Mouse (Mus musculus) CD4-positive, CD25-positive, alpha-beta regulatory T cell, adult 2 months (primary cell): ENCODE measurements around the gene Cadm3.

ENCODE experiments used
- DNase-seq: peaks from one replicate; pipeline ENCODE4 v3.0.0-alpha.2; 2012; ENCODE audit warnings: low read depth, low spot score

Gene Cadm3

DNA sequence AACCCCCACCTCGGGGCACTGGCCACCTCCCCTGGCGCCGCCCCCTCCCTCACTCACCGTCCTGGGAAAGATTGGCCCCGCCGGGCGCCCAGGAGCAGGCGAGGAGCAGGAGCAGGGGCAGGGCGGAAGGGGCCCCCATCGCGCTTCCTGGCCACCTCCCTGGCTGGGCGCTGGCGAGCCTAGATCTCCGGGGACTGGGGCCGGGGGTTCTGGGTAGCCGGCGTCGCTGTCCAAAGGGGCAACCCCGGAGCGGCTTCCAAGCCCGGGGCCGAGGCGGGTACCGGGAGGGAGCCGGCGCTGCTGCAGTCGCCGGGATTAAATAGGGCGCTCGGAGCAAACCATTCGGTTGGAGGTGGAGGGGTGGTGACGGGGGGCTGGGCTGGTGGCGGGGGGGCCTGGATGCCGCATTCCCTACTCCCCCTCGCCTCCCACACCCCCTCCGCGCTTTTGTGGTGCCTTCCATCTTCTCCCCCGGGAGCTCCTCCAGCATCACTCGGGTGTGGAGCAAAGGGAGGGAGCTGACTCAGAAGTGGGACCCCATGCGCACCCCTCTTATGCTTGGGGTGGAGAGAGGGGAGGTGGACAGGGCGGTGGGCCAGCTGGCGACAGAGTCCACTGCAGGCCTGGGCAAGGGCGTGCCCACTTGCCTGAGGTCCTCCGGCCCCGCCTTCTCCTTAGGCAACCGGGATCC is at the start of gene Cadm3:
Cadm3 (minus strand) TSS at position 340 of the 691 bp plus-strand sequence.
- DNase-seq: no peak

GRCm38 (mm10) chr1:173414631-173415030 is 47.1 kb upstream of the Cadm3 start:
- no peak for DNase-seq

DNA sequence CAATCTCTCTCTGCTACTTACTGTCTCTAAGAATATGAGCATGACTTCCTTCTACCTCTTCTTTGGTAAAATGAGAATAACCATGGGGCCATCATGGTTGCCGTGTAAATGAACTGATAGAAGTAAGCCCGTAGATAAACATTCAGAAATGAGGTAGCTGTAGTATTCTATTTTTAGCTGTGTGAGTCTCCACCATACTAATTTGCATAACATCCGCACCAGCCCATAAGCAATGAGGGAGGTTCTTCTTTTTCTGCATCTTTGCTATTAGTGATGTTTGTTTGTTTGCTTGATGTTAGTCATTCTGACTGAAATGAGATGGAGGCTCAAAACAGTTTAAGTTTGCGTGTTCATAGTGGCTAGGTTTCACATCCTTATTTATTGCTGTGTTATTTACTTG is 44.4 kb upstream of the Cadm3 start:
- DNase-seq: peak; percentile 29

- DNase-seq: peak; percentile 17
These were observed 41.6 kb upstream of the Cadm3 start for GRCm38 (mm10) chr1:173409066-173409465.

DNA sequence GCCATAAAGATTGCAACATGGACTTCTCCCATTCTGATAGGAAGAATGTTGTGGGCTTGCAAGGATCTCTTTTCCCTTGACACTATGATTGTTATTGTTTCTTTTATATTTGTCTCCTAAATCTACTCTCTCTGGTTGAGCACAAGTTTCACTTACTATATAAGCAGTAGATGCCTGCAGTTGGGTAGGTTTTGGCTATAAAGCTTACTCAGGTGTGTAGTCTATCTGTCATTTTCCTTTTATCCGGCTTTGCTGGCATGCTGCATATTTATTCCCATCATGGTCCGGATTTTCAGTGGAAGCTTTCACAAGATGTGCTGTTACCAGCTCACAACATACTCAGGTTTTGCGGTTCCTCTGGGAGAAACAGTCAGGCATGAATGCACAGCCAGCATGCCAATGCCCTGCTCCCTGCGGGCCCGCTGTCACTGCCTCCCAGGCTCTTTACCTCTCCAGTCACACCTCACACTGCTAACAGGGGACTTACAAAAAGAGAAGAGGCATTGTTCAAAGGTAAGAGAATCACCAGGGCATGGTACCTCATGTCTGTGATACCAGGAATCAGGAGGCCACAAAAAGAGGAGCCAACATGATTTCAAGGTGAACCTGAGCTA is 37.3 kb upstream of the Cadm3 start:
- no peak for DNase-seq

DNA sequence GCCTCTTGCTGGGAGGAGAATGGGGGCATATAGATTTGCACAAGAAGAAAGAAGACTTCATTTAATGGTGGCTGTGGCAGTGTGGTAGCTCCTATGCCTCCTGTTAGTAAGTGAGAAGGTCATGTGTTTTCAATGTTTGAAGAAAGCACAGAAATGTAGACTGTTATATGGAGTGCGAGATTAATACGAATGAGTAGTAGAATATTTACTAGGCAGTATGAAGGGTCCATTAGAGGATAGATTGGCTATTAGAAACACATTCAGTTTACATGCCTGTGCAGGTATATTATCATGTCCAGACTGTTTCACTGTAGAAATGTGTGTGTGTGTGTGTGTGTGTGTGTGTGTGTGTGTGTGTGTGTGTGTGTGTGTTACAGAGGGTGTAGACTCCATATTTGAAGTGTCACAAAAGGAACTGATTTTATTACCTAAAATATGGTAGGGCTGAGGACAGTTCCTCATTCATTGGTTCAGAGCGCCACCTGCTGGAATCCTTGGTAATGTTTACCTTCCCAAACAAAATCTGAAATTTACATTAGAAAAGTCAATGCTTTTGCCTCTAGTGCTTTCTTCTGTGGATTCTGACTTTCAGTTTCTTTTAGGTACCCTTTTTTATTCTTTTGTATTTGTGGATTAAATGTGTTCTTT is 31.0 kb upstream of the Cadm3 start:
- peak; percentile 84 for DNase-seq

GRCm38 (mm10) chr1:173391754-173392153 is 24.3 kb upstream of the Cadm3 start:
- peak; percentile 37 for DNase-seq

GRCm38 (mm10) chr1:173389901-173390401 is 22.5 kb upstream of the Cadm3 start:
- DNase-seq: no peak

GRCm38 (mm10) chr1:173389431-173389830 is 21.9 kb upstream of the Cadm3 start:
- DNase-seq: no peak

- no peak for DNase-seq
These were observed 13.9 kb upstream of the Cadm3 start for GRCm38 (mm10) chr1:173381436-173381835.

DNA sequence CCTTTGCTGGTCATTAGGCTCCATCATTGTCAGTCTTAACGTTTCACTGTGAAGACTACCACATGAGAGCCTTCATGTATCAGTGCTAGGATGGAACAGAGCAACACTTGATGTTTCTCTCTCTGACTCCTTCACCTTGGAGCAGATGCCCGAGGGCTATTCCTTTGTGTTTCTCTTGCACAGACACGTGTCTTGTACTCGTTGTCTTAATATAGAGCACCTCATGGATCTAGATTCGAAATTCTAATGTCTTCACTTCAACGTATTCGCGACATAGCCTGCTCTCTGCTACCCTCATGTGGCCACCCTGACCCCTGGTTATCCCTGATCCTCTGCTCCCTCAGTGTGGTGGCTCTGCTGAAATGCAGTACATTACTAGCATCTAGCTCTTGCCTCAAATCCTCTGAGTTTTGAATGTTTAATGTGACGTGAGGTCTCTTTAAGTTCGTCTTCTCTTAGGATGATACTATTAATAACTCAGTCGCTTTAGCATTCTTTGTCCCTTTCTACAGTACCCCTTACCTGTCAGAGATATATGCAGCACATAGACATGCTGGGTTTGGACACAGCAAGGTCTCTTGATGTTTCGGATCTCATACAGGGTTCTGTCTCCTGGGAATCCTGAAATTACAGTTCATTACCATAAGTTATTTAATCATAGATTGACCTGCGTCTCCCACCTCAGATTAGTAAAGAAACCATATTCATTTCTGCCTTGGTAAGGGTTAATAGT is 10.1 kb upstream of the Cadm3 start:
- DNase-seq: peak; percentile 45

- no peak for DNase-seq
These were observed 6.5 kb upstream of the Cadm3 start for GRCm38 (mm10) chr1:173374020-173374419.

DNA sequence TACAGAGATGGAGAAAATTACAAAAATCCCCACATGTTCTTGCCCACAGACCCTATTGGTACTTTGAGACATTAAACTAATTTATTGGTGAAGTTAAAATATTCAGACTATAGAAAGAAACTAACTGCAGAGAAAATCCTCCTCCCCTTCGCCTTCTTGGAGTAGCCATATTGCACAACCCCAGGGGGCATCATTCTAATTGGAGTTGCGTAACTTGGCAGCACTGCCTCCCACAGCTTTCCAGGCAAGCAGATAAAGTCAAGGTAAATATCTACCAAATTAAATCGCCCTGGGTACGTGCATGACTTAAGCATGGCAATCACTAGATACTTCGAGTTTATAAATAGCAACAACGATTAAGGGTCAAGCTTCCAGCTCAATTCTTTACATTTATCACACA is 4.1 kb upstream of the Cadm3 start:
- DNase-seq: no peak

DNA sequence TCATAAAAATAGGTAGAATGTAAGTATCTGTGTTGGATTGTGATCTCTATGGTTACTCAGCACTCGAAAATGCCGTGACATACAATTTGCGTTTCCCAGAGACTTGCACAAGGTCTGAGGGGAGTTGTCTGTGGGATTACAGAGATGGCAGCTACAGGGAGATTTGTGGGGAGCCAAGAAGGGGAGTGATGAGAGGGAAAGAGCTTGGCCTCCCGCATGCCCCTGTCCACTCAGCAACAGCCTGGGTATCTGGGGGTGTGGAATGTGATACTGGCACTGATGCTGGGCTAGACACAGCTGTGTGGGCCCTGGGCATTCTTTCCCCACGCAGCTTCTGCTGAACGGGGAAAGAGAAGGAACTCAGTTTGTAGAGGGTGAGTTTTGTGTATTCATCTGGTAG is 3.0 kb upstream of the Cadm3 start:
- no peak for DNase-seq

GRCm38 (mm10) chr1:173369611-173370010 is 2.1 kb upstream of the Cadm3 start:
- DNase-seq: no peak

GRCm38 (mm10) chr1:173366701-173367355 is 667 bp downstream of the Cadm3 start:
- DNase-seq: no peak

DNA sequence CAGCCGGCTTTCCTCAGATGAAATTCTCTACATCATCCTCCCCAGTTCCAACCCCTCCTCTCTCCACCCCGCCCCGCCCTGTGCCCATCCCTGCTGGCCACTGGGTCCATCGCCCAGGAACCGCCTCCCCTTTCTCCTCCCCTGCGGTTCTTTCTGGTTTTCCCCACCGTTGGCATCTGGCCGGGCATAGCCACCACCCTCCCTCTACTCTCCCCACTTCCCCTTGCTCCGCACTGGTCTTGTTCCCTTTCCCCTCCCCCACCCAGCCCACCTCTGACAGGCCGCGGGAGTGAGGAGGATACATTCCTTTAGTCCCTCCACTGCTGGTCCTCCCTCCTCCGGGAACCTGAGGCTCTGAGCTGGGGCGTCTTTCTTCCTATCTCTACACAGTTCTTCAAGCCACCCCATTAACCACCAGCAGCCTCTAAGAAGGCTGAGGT is 1.5 kb downstream of the Cadm3 start:
- no peak for DNase-seq

DNA sequence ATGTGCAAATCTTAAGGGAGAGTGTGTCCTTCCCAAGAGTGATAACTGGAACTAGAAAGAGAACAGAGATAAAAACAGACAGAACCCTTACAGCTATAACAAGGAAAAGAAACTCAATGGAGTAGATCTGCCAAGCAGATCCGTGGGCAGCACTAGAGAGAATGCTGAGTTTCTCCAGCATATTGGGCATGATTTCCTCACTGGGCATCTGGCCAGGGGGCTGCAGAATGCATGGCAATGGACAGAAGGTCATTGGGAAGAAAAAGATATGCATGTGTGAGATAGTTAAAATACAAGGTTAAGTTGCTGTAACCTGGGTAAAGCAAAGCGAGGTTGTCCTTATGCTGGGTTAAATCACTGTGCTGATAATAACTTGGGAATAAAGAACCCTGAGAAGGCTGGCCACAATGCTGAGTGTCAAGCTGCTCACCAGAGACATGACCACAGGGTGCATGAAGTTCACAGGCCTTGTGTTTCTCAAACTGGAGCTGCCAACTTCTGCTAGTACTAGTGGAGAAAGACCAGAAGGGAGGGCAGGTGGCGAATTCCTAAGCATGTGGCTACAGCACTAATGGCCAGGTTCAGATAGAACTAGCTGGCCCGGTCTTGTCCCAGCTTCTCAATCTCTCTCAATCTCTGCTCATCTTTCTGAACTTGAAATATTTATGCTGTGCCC is 3.2 kb downstream of the Cadm3 start:
- DNase-seq: no peak

DNA sequence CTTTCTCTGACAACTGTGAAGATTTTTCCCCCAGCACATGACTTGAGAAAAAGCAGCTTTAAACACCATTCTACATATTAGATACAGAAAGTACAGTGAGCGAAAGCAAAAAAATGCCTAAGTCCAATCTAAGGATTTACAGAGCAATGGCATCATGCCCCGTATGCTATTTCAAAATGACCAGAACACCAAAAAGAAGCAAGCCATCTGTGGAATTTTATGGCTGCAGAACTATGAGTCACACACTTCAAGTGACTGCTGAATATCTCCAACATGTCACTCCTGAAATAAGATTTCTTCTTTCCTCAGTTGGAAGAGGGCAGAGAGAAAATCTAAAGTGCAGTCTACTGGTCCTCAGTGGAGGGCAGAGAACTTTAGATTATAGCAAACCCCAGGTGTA is 4.1 kb downstream of the Cadm3 start:
- DNase-seq: no peak

DNA sequence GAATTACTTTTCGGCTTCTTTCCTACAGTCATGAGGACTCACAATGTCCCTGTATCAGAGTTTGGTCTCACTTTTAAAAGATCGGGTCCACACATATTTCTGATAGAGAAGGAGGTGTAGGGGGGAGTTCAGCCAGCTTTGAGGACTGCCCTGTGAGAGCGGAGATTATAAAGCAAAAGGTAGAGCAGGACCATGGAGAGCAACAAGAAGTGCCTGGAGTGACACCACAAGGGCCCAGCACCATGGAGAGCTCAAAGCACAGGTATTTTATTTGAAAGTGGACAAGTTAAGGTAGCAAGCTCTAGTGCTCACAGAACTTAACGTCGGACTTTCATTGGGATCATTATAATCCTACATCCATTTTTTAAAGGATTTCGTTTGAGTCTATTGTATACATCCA is 5.8 kb downstream of the Cadm3 start:
- DNase-seq: peak; percentile 40
